29 mouse cellular contexts compared by ENCODE assay signal in the genomic region with DNA sequence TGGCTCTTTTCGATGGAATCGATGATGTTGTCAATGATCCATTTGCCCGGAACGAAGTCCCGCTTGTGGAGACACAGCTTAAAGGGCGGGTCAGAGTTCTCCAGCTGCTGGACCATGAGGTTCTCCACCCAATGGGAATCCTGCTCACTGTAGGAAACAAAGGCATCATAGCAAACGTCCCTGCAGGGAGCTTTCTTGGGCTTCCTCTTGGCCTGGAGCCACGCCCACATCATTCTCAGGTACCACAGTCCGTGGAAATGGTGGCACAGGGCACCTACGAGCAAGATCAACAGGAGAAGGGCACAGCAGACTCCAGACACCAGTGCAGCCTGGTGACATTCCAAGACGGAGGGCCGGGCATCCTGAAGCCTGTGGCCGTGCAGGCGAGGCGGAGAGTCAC. TPM values are rescaled to one million over a fixed set of nuclear protein-coding genes. Genes with fewer than 3 reads are reported as not detected.
A peak's percentile ranks its signal among the peaks of the same experiment; 100 is the strongest.
DNase-seq lines count a peak whose midpoint lies in the region; ATAC-seq and TF ChIP-seq lines count a peak whose summit lies in the region.
"Had no signal": no experiment of that assay in that cellular context is flagged by ENCODE, and none has a peak within 500 bp of the region (broad histone marks: within the 10 kb centered on the region; RNA-seq: fewer than 3 reads in every experiment).

No protein-coding gene starts in this region.

- no peaks in the 10 kb centered on the region for H3K36me3 ChIP-seq in liver, embryonic 11.5 days (ENCODE audit: control insufficient read depth, insufficient read depth, low read length)
- no peaks in the 10 kb centered on the region for H3K36me3 ChIP-seq in liver, postnatal 0 days (replicated peaks; ENCODE audit: insufficient read depth, low read length)
- H3K36me3 ChIP-seq in thymus, adult 2 months (ENCODE audit: control insufficient read depth, insufficient read depth, low read length) = no peaks in the 10 kb centered on the region
- H3K36me3 ChIP-seq: embryonic facial prominence, embryonic 10.5 days; forebrain, embryonic 12.5 days; forebrain, embryonic 15.5 days; G1E; heart, embryonic 10.5 days; hindbrain, embryonic 12.5 days; hindbrain, embryonic 15.5 days had no signal

- no peak for TF ChIP-seq POLR2A in thymus, adult 2 months (IDR thresholded peaks at IDR 0.05; ENCODE audit: control insufficient read depth, extremely low read depth, insufficient read depth, low read length, poor library complexity)

- H3K4me1 ChIP-seq in liver, embryonic 11.5 days (replicated peaks; ENCODE audit: control insufficient read depth, insufficient read depth, low read length) = no peaks in the 10 kb centered on the region; the same call in 1 of the 2 replicates
- H3K4me1 ChIP-seq in liver, postnatal 0 days (ENCODE audit: insufficient read depth) = peaks cover 4% of the 10 kb centered on the region; the same call in 1 of the 2 replicates
- H3K4me1 ChIP-seq in thymus, adult 2 months (replicated peaks; ENCODE audit: control insufficient read depth, insufficient read depth, low read length) = peaks cover 6% of the 10 kb centered on the region
- H3K4me1 ChIP-seq: heart, embryonic 10.5 days had no signal

- no peak overlapping the region for H3K4me3 ChIP-seq in liver, embryonic 11.5 days (ENCODE audit: low read depth, low read length)
- no peak overlapping the region for H3K4me3 ChIP-seq in liver, postnatal 0 days (ENCODE audit: low read depth, low read length)
- H3K4me3 ChIP-seq in thymus, adult 2 months (ENCODE audit: control insufficient read depth, insufficient read depth, low read length) = no peak overlapping the region
- H3K4me3 ChIP-seq: embryonic facial prominence, embryonic 10.5 days; embryonic facial prominence, embryonic 13.5 days; erythroblast, embryonic 14.5 days; forebrain, embryonic 12.5 days; forebrain, embryonic 15.5 days; heart, adult 2 months; heart, embryonic 10.5 days; hindbrain, embryonic 12.5 days; hindbrain, embryonic 15.5 days had no signal

- TF ChIP-seq EP300 in liver, postnatal 0 days (IDR thresholded peaks at IDR 0.05; ENCODE audit: low read depth) = no peak

- ATAC-seq in liver, embryonic 11.5 days (replicated peaks; ENCODE audit: low FRiP score) = no peak
- no peak for ATAC-seq in liver, postnatal 0 days
- ATAC-seq: activated CD4-positive, CD25-positive, alpha-beta regulatory T cell, adult 4 months; forebrain, embryonic 15.5 days; Patski had no signal

- H3K27ac ChIP-seq in liver, embryonic 11.5 days (ENCODE audit: low read depth, low read length) = no peak overlapping the region
- no peak overlapping the region for H3K27ac ChIP-seq in liver, postnatal 0 days (ENCODE audit: low read depth)
- H3K27ac ChIP-seq in thymus, adult 2 months (ENCODE audit: control insufficient read depth, insufficient read depth, low read length) = no peak overlapping the region
- H3K27ac ChIP-seq: embryonic facial prominence, embryonic 10.5 days; embryonic facial prominence, embryonic 13.5 days; forebrain, embryonic 12.5 days; forebrain, embryonic 15.5 days; heart, adult 2 months; heart, embryonic 10.5 days; hindbrain, embryonic 12.5 days; hindbrain, embryonic 15.5 days had no signal

- WGBS in liver, embryonic 11.5 days = 82% methylated on average over 15 of the region's 15 CpGs
- 81% methylated on average over 15 of the region's 15 CpGs for WGBS in liver, postnatal 0 days (ENCODE audit: insufficient replicate concordance)
- WGBS in thymus, adult 2 months = 93% methylated on average over 15 of the region's 15 CpGs

- no peak overlapping the region for H3K4me2 ChIP-seq in liver, embryonic 11.5 days
- no peak overlapping the region for H3K4me2 ChIP-seq in liver, postnatal 0 days (ENCODE audit: low read depth, low read length)
- H3K4me2 ChIP-seq: embryonic facial prominence, embryonic 13.5 days; forebrain, embryonic 12.5 days; forebrain, embryonic 15.5 days; hindbrain, embryonic 12.5 days; hindbrain, embryonic 15.5 days had no signal

- TF ChIP-seq CTCF in liver, postnatal 0 days (IDR thresholded peaks at IDR 0.05; ENCODE audit: low read depth) = no peak
- no peak for TF ChIP-seq CTCF in thymus, adult 2 months (IDR thresholded peaks at IDR 0.05; ENCODE audit: borderline replicate concordance, control insufficient read depth, extremely low read depth, insufficient read depth, low read length, poor library complexity)

- no peaks in the 10 kb centered on the region for H3K9me3 ChIP-seq in liver, embryonic 11.5 days (ENCODE audit: control insufficient read depth, low read length)
- no peaks in the 10 kb centered on the region for H3K9me3 ChIP-seq in liver, postnatal 0 days (ENCODE audit: low read length)
- H3K9me3 ChIP-seq: embryonic facial prominence, embryonic 10.5 days; embryonic facial prominence, embryonic 13.5 days; forebrain, embryonic 12.5 days; forebrain, embryonic 15.5 days; G1E; heart, embryonic 10.5 days; hindbrain, embryonic 12.5 days; hindbrain, embryonic 15.5 days had no signal

- no peak overlapping the region for H3K9ac ChIP-seq in liver, embryonic 11.5 days (ENCODE audit: low read depth, low read length)
- no peak overlapping the region for H3K9ac ChIP-seq in liver, postnatal 0 days (replicated peaks)
- H3K9ac ChIP-seq: embryonic facial prominence, embryonic 13.5 days; forebrain, embryonic 12.5 days; forebrain, embryonic 15.5 days; hindbrain, embryonic 12.5 days; hindbrain, embryonic 15.5 days had no signal

- no peaks in the 10 kb centered on the region for H3K27me3 ChIP-seq in liver, embryonic 11.5 days (replicated peaks; ENCODE audit: control insufficient read depth, insufficient read depth, low read length)
- no peaks in the 10 kb centered on the region for H3K27me3 ChIP-seq in liver, postnatal 0 days (ENCODE audit: insufficient read depth, low read length)
- no peaks in the 10 kb centered on the region for H3K27me3 ChIP-seq in thymus, adult 2 months (ENCODE audit: control insufficient read depth, insufficient read depth, low read length)
- H3K27me3 ChIP-seq: CH12.LX; forebrain, embryonic 15.5 days; Patski had no signal

- DNase-seq in liver, embryonic 11.5 days (ENCODE audit: low spot score) = peak; percentile 26
- DNase-seq in liver, postnatal 0 days = no peak
- DNase-seq in urinary bladder, postnatal 25 days (ENCODE audit: low spot score) = peak; percentile 2
- DNase-seq in urinary bladder, postnatal 36 days (ENCODE audit: low spot score in 2 of 2) = no peak
- peak; percentile 62 for DNase-seq in R1 (ENCODE audit: low read depth, low spot score)
- DNase-seq in thymus, adult 2 months = no peak
- DNase-seq in kidney, adult 9 months = no peak
- DNase-seq: adrenal gland, adult 8-10 months; adrenal gland, postnatal 25 days; B cell, adult 2 months; cerebellum, adult 11-12 months; cerebellum, adult 8-10 months; cerebellum, postnatal 10 days; cerebellum, postnatal 36 days; embryo, embryonic 11 days; gastrocnemius, postnatal 25 days; heart, adult 2 months had no signal

RNA-seq across cellular contexts. Expression of gene Tlr2, which starts 4.9 kb away (rescaled TPM):
- polyA plus RNA-seq in liver, embryonic 11.5 days (2014; fragmentation: Nextera tagmentation; extraction: Ambion mirVana) = 2.5 and 3.3 TPM in 2 replicates
- 2.1 and 2.5 TPM in 2 replicates for polyA plus RNA-seq in liver, postnatal 0 days (2015; fragmentation: Nextera tagmentation; extraction: Ambion mirVana)
- polyA plus RNA-seq in thymus, adult 2 months (2012; rRNA removed) = 4.0 and 4.1 TPM in 2 replicates
- polyA plus RNA-seq: erythroblast, embryonic 14.5 days; G1E had no signal

Comparison
In these comparisons a context has a peak if more than half of its experiments do, and no peak if none do; other contexts are left out.
1. DNase-seq: peak in liver, embryonic 11.5 days (single experiment), urinary bladder, postnatal 25 days (single experiment) and R1 (single experiment); none in liver, postnatal 0 days (single experiment), urinary bladder, postnatal 36 days (0 of 2), thymus, adult 2 months (single experiment) and kidney, adult 9 months (single experiment).